In the genomic region with DNA sequence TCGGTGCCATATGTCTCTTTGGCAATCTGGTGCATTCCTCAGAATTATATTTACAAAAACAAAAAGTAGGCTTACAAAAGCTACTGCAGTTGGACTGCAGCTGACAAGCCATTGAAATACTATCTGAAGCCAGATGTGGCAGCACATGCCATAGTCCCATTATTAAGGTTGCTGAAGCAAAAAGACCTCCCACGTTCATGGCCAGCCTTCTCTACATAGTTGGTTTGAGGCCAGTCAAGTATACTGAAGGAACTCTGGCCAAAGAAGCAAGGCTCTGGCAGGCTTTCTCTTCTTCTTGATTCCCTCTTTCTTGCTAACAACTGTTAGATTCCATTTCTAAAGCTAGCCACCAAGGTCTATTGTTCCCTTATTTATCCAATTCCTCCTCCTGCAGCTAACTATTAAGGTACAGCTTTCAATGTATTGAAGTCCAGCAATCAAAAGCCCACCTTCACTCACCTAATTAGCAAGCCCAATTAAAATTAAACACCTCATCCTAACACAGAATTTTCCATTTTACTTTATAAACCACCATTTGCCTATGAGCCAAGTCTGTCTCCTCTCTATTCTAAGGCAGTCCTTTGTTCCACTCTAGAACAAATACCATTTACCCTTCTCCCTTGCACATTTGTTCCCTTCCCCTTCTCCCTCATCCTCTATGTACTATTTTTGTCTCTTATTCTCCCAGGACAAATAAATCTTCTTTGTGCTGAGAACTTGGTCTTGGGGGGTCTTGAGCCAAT, we compare ENCODE assay signal across 15 mouse cellular contexts. TPM values are rescaled to one million over a fixed set of nuclear protein-coding genes. Genes with fewer than 3 reads are reported as not detected.
DNase-seq lines count a peak whose midpoint lies in the region; ATAC-seq and TF ChIP-seq lines count a peak whose summit lies in the region.
"Had no signal": no experiment of that assay in that cellular context is flagged by ENCODE, and none has a peak within 500 bp of the region (broad histone marks: within the 10 kb centered on the region; RNA-seq: fewer than 3 reads in every experiment).

No protein-coding gene starts in this region.

- WGBS in lung, embryonic 15.5 days: 50% methylated on average over 2 of the region's 2 CpGs
- WGBS in lung, adult 2 months: 65% methylated on average over 2 of the region's 2 CpGs
- WGBS in forebrain, embryonic 16.5 days: 21% methylated on average over 2 of the region's 2 CpGs
- 34% methylated on average over 2 of the region's 2 CpGs for WGBS in stomach, postnatal 0 days

- DNase-seq in gastrocnemius, adult 2 months: no peak
- no peak for DNase-seq in gastrocnemius, adult 18-20 months (ENCODE audit: low spot score)
- no peak for DNase-seq in lung, adult 2 months
- DNase-seq in stomach, postnatal 0 days (ENCODE audit: low spot score): no peak
- DNase-seq in heart, adult 9 months (ENCODE audit: low spot score in 2 of 2): no peak
- DNase-seq in left cerebral cortex, adult 8-10 months (ENCODE audit: low spot score in 2 of 2): no peak
- DNase-seq: cerebellum, adult 11-12 months; thymus, adult 18-20 months had no signal

- no peaks in the 10 kb centered on the region for H3K36me3 ChIP-seq in lung, embryonic 15.5 days
- H3K36me3 ChIP-seq in forebrain, embryonic 16.5 days (ENCODE audit: control insufficient read depth, insufficient read depth): no peaks in the 10 kb centered on the region
- H3K36me3 ChIP-seq in stomach, postnatal 0 days (ENCODE audit: control insufficient read depth, insufficient read depth, low read length): no peaks in the 10 kb centered on the region
- H3K36me3 ChIP-seq: hindbrain, embryonic 15.5 days; neural tube, embryonic 13.5 days had no signal

- no peak overlapping the region for H3K4me3 ChIP-seq in gastrocnemius, adult 2 months
- H3K4me3 ChIP-seq in lung, embryonic 15.5 days: no peak overlapping the region
- no peak overlapping the region for H3K4me3 ChIP-seq in lung, adult 2 months (replicated peaks; ENCODE audit: extremely low read depth, low read depth, low read length)
- no peak overlapping the region for H3K4me3 ChIP-seq in forebrain, embryonic 16.5 days (replicated peaks; ENCODE audit: low read length)
- H3K4me3 ChIP-seq in stomach, postnatal 0 days (ENCODE audit: low read depth, low read length): no peak overlapping the region
- H3K4me3 ChIP-seq: hindbrain, embryonic 15.5 days; layer of hippocampus, adult 2 months; neural tube, embryonic 13.5 days had no signal

- 0 out of 2 replicates have a peak, but pooled peaks cover 2% of the 10 kb centered on the region for H3K4me1 ChIP-seq in lung, embryonic 15.5 days
- no peaks in the 10 kb centered on the region for H3K4me1 ChIP-seq in lung, adult 2 months (ENCODE audit: control insufficient read depth, insufficient read depth, low read length)
- 0 out of 2 replicates have a peak, but pooled peaks cover 2% of the 10 kb centered on the region for H3K4me1 ChIP-seq in forebrain, embryonic 16.5 days (replicated peaks; ENCODE audit: control insufficient read depth, insufficient read depth, low read length)
- no peaks in the 10 kb centered on the region for H3K4me1 ChIP-seq in stomach, postnatal 0 days (replicated peaks; ENCODE audit: control insufficient read depth, insufficient read depth)
- H3K4me1 ChIP-seq: hindbrain, embryonic 15.5 days; neural tube, embryonic 13.5 days had no signal

- H3K9me3 ChIP-seq in lung, embryonic 15.5 days: no peaks in the 10 kb centered on the region
- no peaks in the 10 kb centered on the region for H3K9me3 ChIP-seq in forebrain, embryonic 16.5 days (ENCODE audit: control insufficient read depth, low read length)
- no peaks in the 10 kb centered on the region for H3K9me3 ChIP-seq in stomach, postnatal 0 days (ENCODE audit: control insufficient read depth, low read length)
- H3K9me3 ChIP-seq: hindbrain, embryonic 15.5 days; neural tube, embryonic 13.5 days had no signal

- intact Hi-C loops in gastrocnemius, adult 2 months (cut with DNase I): no loop called here

- no peak for TF ChIP-seq POLR2A in lung, adult 2 months (IDR thresholded peaks at IDR 0.05; ENCODE audit: borderline replicate concordance, extremely low read depth, low read depth, low read length)

- no peak for TF ChIP-seq EP300 in stomach, postnatal 0 days (optimal IDR thresholded peaks at IDR 0.05)

- no peaks in the 10 kb centered on the region for H3K27me3 ChIP-seq in lung, embryonic 15.5 days
- no peaks in the 10 kb centered on the region for H3K27me3 ChIP-seq in forebrain, embryonic 16.5 days (replicated peaks; ENCODE audit: control insufficient read depth, insufficient read depth, low read length)
- no peaks in the 10 kb centered on the region for H3K27me3 ChIP-seq in stomach, postnatal 0 days (ENCODE audit: control insufficient read depth, insufficient read depth, low read length)
- H3K27me3 ChIP-seq: hindbrain, embryonic 15.5 days; neural tube, embryonic 13.5 days had no signal

- no peak overlapping the region for H3K4me2 ChIP-seq in lung, embryonic 15.5 days
- no peak overlapping the region for H3K4me2 ChIP-seq in forebrain, embryonic 16.5 days (ENCODE audit: low read length)
- H3K4me2 ChIP-seq in stomach, postnatal 0 days (replicated peaks; ENCODE audit: low read depth): peak overlapping the region; percentile 6; the same call in 1 of the 2 replicates
- H3K4me2 ChIP-seq: hindbrain, embryonic 15.5 days; neural tube, embryonic 13.5 days had no signal

- no peak for TF ChIP-seq CTCF in gastrocnemius, adult 2 months (IDR thresholded peaks at IDR 0.05)
- TF ChIP-seq CTCF in lung, adult 2 months (IDR thresholded peaks at IDR 0.05; ENCODE audit: insufficient read depth, low read length): no peak
- no peak for TF ChIP-seq CTCF in stomach, postnatal 0 days (IDR thresholded peaks at IDR 0.05; ENCODE audit: low read depth)

- H3K27ac ChIP-seq in gastrocnemius, adult 2 months: peak overlapping the region; percentile 38; the same call in 1 of the 2 replicates
- H3K27ac ChIP-seq in lung, embryonic 15.5 days: peak overlapping the region; percentile 39; the same call in 1 of the 2 replicates
- H3K27ac ChIP-seq in forebrain, embryonic 16.5 days (ENCODE audit: low read length): no peak overlapping the region
- H3K27ac ChIP-seq in stomach, postnatal 0 days (replicated peaks): no peak overlapping the region
- H3K27ac ChIP-seq: hindbrain, embryonic 15.5 days; layer of hippocampus, adult 2 months; macrophage; neural tube, embryonic 13.5 days had no signal

- no peak overlapping the region for H3K9ac ChIP-seq in lung, embryonic 15.5 days
- no peak overlapping the region for H3K9ac ChIP-seq in forebrain, embryonic 16.5 days (replicated peaks; ENCODE audit: low read depth, low read length)
- H3K9ac ChIP-seq in stomach, postnatal 0 days (ENCODE audit: low read length): no peak overlapping the region
- H3K9ac ChIP-seq: hindbrain, embryonic 15.5 days; neural tube, embryonic 13.5 days had no signal

- ATAC-seq in lung, embryonic 15.5 days (ENCODE audit: borderline replicate concordance, extremely low read depth, low FRiP score, low TSS enrichment): peak; percentile 79
- peak; percentile 52 for ATAC-seq in forebrain, embryonic 16.5 days
- no peak for ATAC-seq in stomach, postnatal 0 days (ENCODE audit: low FRiP score, low TSS enrichment)
- ATAC-seq: midbrain, embryonic 16.5 days had no signal

RNA-seq across cellular contexts. Expression of a gene that starts 26.2 kb away (rescaled TPM):
- 10 to 100 TPM; 20.0 to 20.8 TPM for total RNA-seq in gastrocnemius, adult 2 months (2021)
- total RNA-seq in gastrocnemius, adult 18-20 months (2021): 10 to 100 TPM; 16.0 to 20.6 TPM
- 1.9 and 2.7 TPM in 2 replicates for polyA plus RNA-seq in lung, embryonic 15.5 days (2015; fragmentation: Nextera tagmentation; extraction: Ambion mirVana)
- polyA plus RNA-seq in lung, adult 2 months (2012; rRNA removed): 8.2 and 10.0 TPM in 2 replicates
- polyA plus RNA-seq in forebrain, embryonic 16.5 days (2015; fragmentation: Nextera tagmentation; extraction: Ambion mirVana): 0.13 and 0.27 TPM in 2 replicates
- polyA plus RNA-seq in stomach, postnatal 0 days (2015; fragmentation: Nextera tagmentation; extraction: Ambion mirVana): 3.6 and 3.7 TPM in 2 replicates
- under 1 TPM; 0.11 to 0.21 (median 0.15) TPM for total RNA-seq in left cerebral cortex, adult 8-10 months (2022)
- polyA plus RNA-seq: macrophage had no signal

Comparison
In these comparisons a context has a peak if more than half of its experiments do, and no peak if none do; other contexts are left out.
1. H3K27ac ChIP-seq: peak in gastrocnemius, adult 2 months (single experiment) and lung, embryonic 15.5 days (single experiment); none in forebrain, embryonic 16.5 days (single experiment) and stomach, postnatal 0 days (single experiment).